Mouse (Mus musculus): ENCODE results near the gene Mars.

DNA sequence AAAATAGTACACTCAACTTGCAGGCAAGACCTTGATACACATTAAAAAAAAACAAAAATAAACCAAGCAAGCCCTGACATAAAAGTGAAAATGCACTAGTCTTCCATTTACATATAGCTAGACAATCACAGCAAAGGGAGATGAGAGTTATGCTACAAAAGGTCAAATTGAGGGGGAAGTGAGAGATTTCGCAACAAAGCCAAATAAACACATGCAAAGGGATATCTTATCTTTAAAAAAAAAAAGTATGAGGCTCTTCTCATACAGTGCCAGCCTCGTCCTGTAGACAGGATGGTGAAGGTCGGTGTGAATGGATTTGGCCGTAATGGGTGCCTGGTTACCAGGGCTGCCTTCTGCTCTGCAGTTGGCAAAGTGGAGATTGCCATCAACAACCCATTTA, 1.3 kb upstream of the Mars start:
- no peak for TF ChIP-seq GATA1 (IDR thresholded peaks at IDR 0.05; ENCODE audit: borderline replicate concordance, low read length)
- TF ChIP-seq FLI1 (IDR thresholded peaks at IDR 0.05; ENCODE audit: low read length), result no peak

Data from megakaryocyte, embryonic 14.5 days (primary cell).